Comparison of ENCODE assay signal across 9 mouse cellular contexts in genomic region chr9:64252591-64253020, GRCm38 (mm10). TPM values are rescaled to one million over a fixed set of nuclear protein-coding genes. Genes with fewer than 3 reads are reported as not detected.
DNase-seq lines count a peak whose midpoint lies in the region; ATAC-seq and TF ChIP-seq lines count a peak whose summit lies in the region.
"Had no signal": no experiment of that assay in that cellular context is flagged by ENCODE, and none has a peak within 500 bp of the region (broad histone marks: within the 10 kb centered on the region; RNA-seq: fewer than 3 reads in every experiment).

No protein-coding gene starts in this region.

- H3K79me2 ChIP-seq in myocyte (ENCODE audit: control insufficient read depth, insufficient read depth): peaks cover 50% of the 10 kb centered on the region

- H3K4me3 ChIP-seq in brown adipose tissue, adult 24 weeks (ENCODE audit: insufficient read depth, low read depth, low read length): peak overlapping the region; percentile 81
- peak overlapping the region; percentile 92 for H3K4me3 ChIP-seq in forebrain, embryonic 13.5 days
- H3K4me3 ChIP-seq in hindbrain, embryonic 13.5 days: peak overlapping the region; percentile 92
- peak overlapping the region; percentile 97 for H3K4me3 ChIP-seq in limb, embryonic 15.5 days
- peak overlapping the region; percentile 96 for H3K4me3 ChIP-seq in myocyte

- H3K36me3 ChIP-seq in forebrain, embryonic 13.5 days (ENCODE audit: poor library complexity, severe bottlenecking): 0 out of 2 replicates have a peak, but pooled peaks cover 4% of the 10 kb centered on the region
- peaks cover 3% of the 10 kb centered on the region for H3K36me3 ChIP-seq in hindbrain, embryonic 13.5 days
- H3K36me3 ChIP-seq in limb, embryonic 15.5 days: 0 out of 2 replicates have a peak, but pooled peaks cover 2% of the 10 kb centered on the region
- no peaks in the 10 kb centered on the region for H3K36me3 ChIP-seq in myocyte (ENCODE audit: control insufficient read depth, insufficient read depth)

- H3ac ChIP-seq in myocyte (ENCODE audit: control insufficient read depth, insufficient read length): peak overlapping the region; percentile 97

- peaks cover 6% of the 10 kb centered on the region for H3K4me1 ChIP-seq in brown adipose tissue, adult 24 weeks (ENCODE audit: control insufficient read depth, insufficient read depth, insufficient read length, low read length)
- peaks cover 22% of the 10 kb centered on the region for H3K4me1 ChIP-seq in forebrain, embryonic 13.5 days
- peaks cover 27% of the 10 kb centered on the region for H3K4me1 ChIP-seq in hindbrain, embryonic 13.5 days (replicated peaks)
- peaks cover 22% of the 10 kb centered on the region for H3K4me1 ChIP-seq in limb, embryonic 15.5 days

- no peak; the same call in 1 of the 2 replicates for ATAC-seq in forebrain, embryonic 13.5 days
- ATAC-seq in hindbrain, embryonic 13.5 days (ENCODE audit: low FRiP score): no peak
- no peak for ATAC-seq in limb, embryonic 15.5 days (ENCODE audit: insufficient number of reproducible peaks, low FRiP score, low TSS enrichment, low read depth)

- TF ChIP-seq POLR2A in myocyte (IDR thresholded peaks at IDR 0.05; ENCODE audit: insufficient read length, low read depth): no peak

- no peaks in the 10 kb centered on the region for H3K9me3 ChIP-seq in forebrain, embryonic 13.5 days (replicated peaks)
- no peaks in the 10 kb centered on the region for H3K9me3 ChIP-seq in hindbrain, embryonic 13.5 days
- no peaks in the 10 kb centered on the region for H3K9me3 ChIP-seq in limb, embryonic 15.5 days

- DNase-seq in adrenal gland, postnatal 25 days: peak; percentile 18
- DNase-seq in adrenal gland, adult (ENCODE audit: inconsistent age in 2 of 2, low spot score in 1 of 2): no peak
- DNase-seq in T-cell, adult 2 months (ENCODE audit: low spot score): no peak

- peak overlapping the region; percentile 89 for H3K9ac ChIP-seq in forebrain, embryonic 13.5 days
- H3K9ac ChIP-seq in hindbrain, embryonic 13.5 days: peak overlapping the region; percentile 90
- peak overlapping the region; percentile 85 for H3K9ac ChIP-seq in limb, embryonic 15.5 days

- WGBS in forebrain, embryonic 13.5 days: under 1% methylated on average over 16 of the region's 16 CpGs
- whole genome bisulfite sequencing in hindbrain, embryonic 13.5 days: under 1% methylated on average over 16 of the region's 16 CpGs
- under 1% methylated on average over 16 of the region's 16 CpGs for WGBS in limb, embryonic 15.5 days

- H3K27ac ChIP-seq in brown adipose tissue, adult 24 weeks (replicated peaks; ENCODE audit: low read depth, low read length): peak overlapping the region; percentile 75
- H3K27ac ChIP-seq in forebrain, embryonic 13.5 days: peak overlapping the region; percentile 88; the same call in 1 of the 2 replicates
- peak overlapping the region; percentile 91 for H3K27ac ChIP-seq in hindbrain, embryonic 13.5 days
- peak overlapping the region; percentile 96 for H3K27ac ChIP-seq in limb, embryonic 15.5 days

- no peaks in the 10 kb centered on the region for H3K27me3 ChIP-seq in forebrain, embryonic 13.5 days
- no peaks in the 10 kb centered on the region for H3K27me3 ChIP-seq in hindbrain, embryonic 13.5 days
- no peaks in the 10 kb centered on the region for H3K27me3 ChIP-seq in limb, embryonic 15.5 days
- no peaks in the 10 kb centered on the region for H3K27me3 ChIP-seq in myocyte (ENCODE audit: control insufficient read depth, insufficient read depth, insufficient read length)

- peak overlapping the region; percentile 95 for H3K4me2 ChIP-seq in forebrain, embryonic 13.5 days
- H3K4me2 ChIP-seq in hindbrain, embryonic 13.5 days: peak overlapping the region; percentile 88
- H3K4me2 ChIP-seq in limb, embryonic 15.5 days: peak overlapping the region; percentile 71
- H3K4me2 ChIP-seq in myocyte (ENCODE audit: low read depth): peak overlapping the region; percentile 98

TF ChIP-seq in myocyte, 11 proteins besides CTCF, POLR2A, EP300 and RAD21:
- TF ChIP-seq MYOG (IDR thresholded peaks at IDR 0.05; ENCODE audit: control insufficient read depth in 1 of 3, insufficient read depth in 1 of 3, insufficient read length in 2 of 3, low read depth in 2 of 3) (peak in 1 of 3 experiments; percentile 12), MYOD1 (IDR thresholded peaks at IDR 0.05; ENCODE audit: control insufficient read depth in 1 of 3, insufficient read length in 2 of 3, low read depth in 2 of 3) (peak in 1 of 3 experiments; percentile 37), USF1 (IDR thresholded peaks at IDR 0.05; ENCODE audit: low read depth) (no peak)
TF ChIP-seq in myocyte: peak in this region for 2.

RNA-seq across cellular contexts. Expression of gene Map2k1, which starts 0.8 kb away (rescaled TPM):
- 65.4 and 68.3 TPM in 2 replicates for total RNA-seq in adrenal gland, postnatal 25 days (2021)
- 33.1 and 39.9 TPM in 2 replicates for polyA plus RNA-seq in brown adipose tissue, adult 24 weeks (2012; ENCODE audit: insufficient read depth, insufficient read length, missing spikeins)
- 40.3 and 42.6 TPM in 2 replicates for polyA plus RNA-seq in forebrain, embryonic 13.5 days (2015; fragmentation: Nextera tagmentation; extraction: Ambion mirVana)
- 51.2 and 52.0 TPM in 2 replicates for polyA plus RNA-seq in hindbrain, embryonic 13.5 days (2015; fragmentation: Nextera tagmentation; extraction: Ambion mirVana)
- 80.6 and 95.9 TPM in 2 replicates for polyA plus RNA-seq in limb, embryonic 15.5 days (2015; fragmentation: Nextera tagmentation; extraction: Ambion mirVana)
- 67.3 TPM for polyA plus RNA-seq in myocyte (2012; fragmentation: generic; extraction: Trizol)

RNA-seq across cellular contexts. Expression of gene Uchl4, which starts 17.6 kb away (rescaled TPM):
- total RNA-seq in adrenal gland, postnatal 25 days (2021): 2.6 and 2.9 TPM in 2 replicates
- 3.3 and 7.9 TPM in 2 replicates for polyA plus RNA-seq in brown adipose tissue, adult 24 weeks (2012; ENCODE audit: insufficient read depth, insufficient read length, missing spikeins)
- 2.4 and 2.8 TPM in 2 replicates for polyA plus RNA-seq in forebrain, embryonic 13.5 days (2015; fragmentation: Nextera tagmentation; extraction: Ambion mirVana)
- polyA plus RNA-seq in hindbrain, embryonic 13.5 days (2015; fragmentation: Nextera tagmentation; extraction: Ambion mirVana): 2.9 and 3.1 TPM in 2 replicates
- 1.3 and 2.5 TPM in 2 replicates for polyA plus RNA-seq in limb, embryonic 15.5 days (2015; fragmentation: Nextera tagmentation; extraction: Ambion mirVana)
- 0.34 TPM for polyA plus RNA-seq in myocyte (2012; fragmentation: generic; extraction: Trizol)
- polyA plus RNA-seq: gonadal fat pad, adult 2 months had no signal

RNA-seq across cellular contexts. Expression of gene Tipin, which starts 28.8 kb away (rescaled TPM):
- total RNA-seq in adrenal gland, postnatal 25 days (2021): 17.5 and 24.7 TPM in 2 replicates
- 19.1 and 20.8 TPM in 2 replicates for polyA plus RNA-seq in brown adipose tissue, adult 24 weeks (2012; ENCODE audit: insufficient read depth, insufficient read length, missing spikeins)
- polyA plus RNA-seq in forebrain, embryonic 13.5 days (2015; fragmentation: Nextera tagmentation; extraction: Ambion mirVana): 243 and 245 TPM in 2 replicates
- polyA plus RNA-seq in hindbrain, embryonic 13.5 days (2015; fragmentation: Nextera tagmentation; extraction: Ambion mirVana): 88.3 and 90.3 TPM in 2 replicates
- polyA plus RNA-seq in limb, embryonic 15.5 days (2015; fragmentation: Nextera tagmentation; extraction: Ambion mirVana): 164 and 174 TPM in 2 replicates
- 33.1 TPM for polyA plus RNA-seq in myocyte (2012; fragmentation: generic; extraction: Trizol)
